Mouse (Mus musculus): ENCODE measurements around the gene Pdxdc1. TPM values are rescaled to one million over a fixed set of nuclear protein-coding genes. Genes with fewer than 3 reads are reported as not detected.
"Not testable (repeated sequence)": the region's sequence is repeated elsewhere in the genome, so short reads cannot be mapped to it uniquely, and the experiment has no call there.

The Pdxdc1 gene
- polyA plus RNA-seq, 1 experiment from 2014 or later = 56.7 TPM

DNA sequence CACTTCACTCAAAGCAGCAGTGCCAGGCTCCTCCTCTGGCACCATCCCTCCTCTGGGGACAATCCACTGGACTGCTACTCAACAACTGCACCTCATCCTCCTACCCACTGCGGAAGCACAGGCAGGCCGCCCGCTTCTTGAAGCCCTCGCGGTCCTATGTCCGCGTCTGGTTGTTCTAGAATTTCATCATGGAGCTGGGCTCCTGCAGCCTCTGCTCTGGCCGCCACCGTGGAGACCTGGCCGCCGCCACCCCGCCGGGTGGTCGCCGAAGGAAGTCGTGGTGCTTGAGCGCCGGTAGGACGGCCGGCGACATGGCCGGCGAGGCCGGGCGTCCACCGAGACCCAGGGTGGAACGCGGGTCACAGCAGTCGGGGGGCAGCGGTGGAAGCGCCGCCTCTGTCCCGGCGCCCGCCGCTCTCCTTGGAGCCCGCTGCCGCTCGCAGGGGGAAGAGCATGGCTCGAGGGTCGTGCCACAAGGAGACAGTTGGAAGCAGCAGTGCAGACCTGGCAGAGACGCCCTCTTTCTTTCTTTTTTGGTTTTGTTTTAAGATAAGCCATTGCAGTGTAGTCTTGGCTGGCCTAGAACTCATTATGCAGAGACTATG, 34.9 kb downstream of the Pdxdc1 start:
- peaks cover 10% of the 10 kb centered on the region for H3K36me3 ChIP-seq (ENCODE audit: poor library complexity, severe bottlenecking)
- no peak overlapping the region for H3K27ac ChIP-seq
- peak overlapping the region; percentile 58; the same call in 1 of the 2 replicates for H3K9ac ChIP-seq
- H3K4me1 ChIP-seq = peaks cover 9% of the 10 kb centered on the region; the same call in 1 of the 2 replicates
- H3K27me3 ChIP-seq = no peaks in the 10 kb centered on the region
- H3K4me3 ChIP-seq = peak overlapping the region; percentile 25
- H3K9me3 ChIP-seq (replicated peaks) = no peaks in the 10 kb centered on the region
- peak overlapping the region; percentile 56 for H3K4me2 ChIP-seq
- 12% methylated on average over 34 of the region's 42 CpGs for WGBS
- peak; percentile 55; the same call in 1 of the 2 replicates for ATAC-seq

DNA sequence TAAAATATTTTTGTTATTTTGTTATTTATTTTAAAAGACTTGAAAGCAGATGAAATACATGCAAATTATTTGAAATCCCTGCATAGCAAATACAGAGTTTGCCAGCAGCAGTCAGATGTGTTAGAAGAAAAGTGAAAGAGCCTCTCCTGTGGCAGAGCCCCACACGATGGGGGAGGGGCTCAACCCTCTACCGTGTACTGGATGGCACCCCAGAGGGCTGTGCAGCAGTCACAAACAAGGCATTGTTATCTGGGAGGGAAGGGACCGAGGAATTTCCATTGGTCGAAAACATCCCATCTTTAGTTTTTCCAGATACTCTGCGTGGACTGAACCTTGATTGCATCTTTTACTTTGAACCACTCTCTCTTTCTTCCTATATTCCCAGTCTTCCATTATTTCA, 35.5 kb downstream of the Pdxdc1 start:
- Histone ChIP-seq H3K4me2 (peak overlapping the region; percentile 56; the same call in 1 of the 2 replicates), H3K36me3 (ENCODE audit: poor library complexity, severe bottlenecking) (peaks cover 16% of the 10 kb centered on the region)
- not testable (repeated sequence) for H3K27me3 ChIP-seq; H3K4me3 ChIP-seq; H3K4me1 ChIP-seq; H3K27ac ChIP-seq; H3K9ac ChIP-seq; H3K9me3 ChIP-seq (replicated peaks)
- ATAC-seq = peak; percentile 69; the same call in 1 of the 2 replicates
- WGBS = 12% methylated on average over 5 of the region's 5 CpGs

DNA sequence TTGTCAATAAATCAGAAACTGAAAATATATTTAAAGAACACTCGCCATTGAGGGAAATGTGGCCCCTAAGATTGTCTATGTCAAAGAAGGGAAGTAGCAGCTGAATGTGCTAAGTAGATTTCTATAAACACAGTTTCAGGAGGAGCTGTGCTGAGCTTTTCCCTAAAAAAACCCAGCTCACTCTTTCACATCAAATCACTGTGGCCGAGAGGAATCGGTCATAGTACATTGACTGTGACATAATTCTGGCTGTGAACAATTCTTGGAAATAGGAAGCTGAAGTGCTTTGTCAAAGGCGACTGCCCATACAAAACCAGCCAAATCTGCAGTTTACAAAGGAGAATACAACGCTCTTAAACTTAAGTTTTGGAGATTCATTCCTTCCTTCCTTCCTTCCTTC, 36.3 kb downstream of the Pdxdc1 start:
- no peaks in the 10 kb centered on the region for H3K27me3 ChIP-seq
- peaks cover 9% of the 10 kb centered on the region; the same call in 1 of the 2 replicates for H3K4me1 ChIP-seq
- H3K9me3 ChIP-seq (replicated peaks) = no peaks in the 10 kb centered on the region
- H3K9ac ChIP-seq = no peak overlapping the region
- 85% methylated on average over 5 of the region's 5 CpGs for WGBS
- no peak overlapping the region for H3K4me2 ChIP-seq
- H3K4me3 ChIP-seq = no peak overlapping the region
- peaks cover 17% of the 10 kb centered on the region for H3K36me3 ChIP-seq (ENCODE audit: poor library complexity, severe bottlenecking)
- H3K27ac ChIP-seq = no peak overlapping the region
- no peak for ATAC-seq

DNA sequence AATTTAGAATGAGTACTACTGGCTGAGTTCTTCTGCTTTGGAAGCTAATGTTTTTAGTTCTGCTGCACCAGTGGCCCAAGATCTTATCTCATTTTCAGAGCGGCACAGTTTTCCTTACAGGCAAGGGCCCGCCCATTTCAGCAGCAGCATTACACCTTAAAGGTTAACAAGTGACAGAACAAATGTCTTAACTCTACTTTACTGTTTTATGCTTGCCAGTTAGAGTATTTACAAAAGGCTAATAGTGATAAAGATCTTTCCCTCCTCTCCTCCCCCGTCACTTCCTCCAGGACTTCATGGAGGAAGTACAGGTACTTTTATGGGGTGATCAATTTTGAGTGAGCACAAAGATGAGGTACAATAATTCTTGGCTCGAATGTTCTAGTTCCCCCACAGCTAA, 36.9 kb downstream of the Pdxdc1 start:
- 90% methylated on average over 4 of the region's 4 CpGs for WGBS

DNA sequence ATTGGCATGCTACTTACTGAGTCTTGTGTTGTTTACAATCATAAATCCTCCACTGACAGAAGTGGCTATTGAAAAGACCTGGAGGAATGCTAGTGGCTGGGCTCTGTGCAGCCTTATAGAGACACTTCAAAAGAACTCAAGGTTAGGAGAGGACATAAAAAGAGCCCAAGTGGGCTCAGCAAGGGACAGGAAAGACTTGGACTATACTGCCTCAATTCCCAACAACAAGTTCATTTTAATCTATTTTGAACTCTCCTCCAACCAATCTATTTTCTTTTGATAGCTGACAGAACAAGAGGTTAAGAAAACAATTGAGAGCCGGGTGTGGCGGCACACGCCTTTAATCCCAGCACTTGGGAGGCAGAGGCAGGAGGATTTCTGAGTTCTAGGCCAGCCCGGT, 49.0 kb downstream of the Pdxdc1 start:
- H3K4me2 ChIP-seq = no peak overlapping the region
- H3K4me1 ChIP-seq = no peaks in the 10 kb centered on the region
- no peak overlapping the region for H3K4me3 ChIP-seq
- WGBS = 93% methylated on average over 4 of the region's 4 CpGs
- no peak overlapping the region for H3K9ac ChIP-seq
- H3K9me3 ChIP-seq (replicated peaks) = no peaks in the 10 kb centered on the region
- no peaks in the 10 kb centered on the region for H3K27me3 ChIP-seq
- ATAC-seq = no peak
- peaks cover 35% of the 10 kb centered on the region for H3K36me3 ChIP-seq (ENCODE audit: poor library complexity, severe bottlenecking)
- no peak overlapping the region for H3K27ac ChIP-seq

More for the DNA sequence above, 36.9 kb downstream of the Pdxdc1 start:
- Histone ChIP-seq H3K27ac (no peak overlapping the region), H3K9me3 (replicated peaks) (no peaks in the 10 kb centered on the region), H3K4me3 (no peak overlapping the region), H3K27me3 (no peaks in the 10 kb centered on the region), H3K4me2 (no peak overlapping the region), H3K9ac (no peak overlapping the region), H3K4me1 (peaks cover 9% of the 10 kb centered on the region; the same call in 1 of the 2 replicates), H3K36me3 (ENCODE audit: poor library complexity, severe bottlenecking) (peaks cover 17% of the 10 kb centered on the region)
- ATAC-seq = no peak

DNA sequence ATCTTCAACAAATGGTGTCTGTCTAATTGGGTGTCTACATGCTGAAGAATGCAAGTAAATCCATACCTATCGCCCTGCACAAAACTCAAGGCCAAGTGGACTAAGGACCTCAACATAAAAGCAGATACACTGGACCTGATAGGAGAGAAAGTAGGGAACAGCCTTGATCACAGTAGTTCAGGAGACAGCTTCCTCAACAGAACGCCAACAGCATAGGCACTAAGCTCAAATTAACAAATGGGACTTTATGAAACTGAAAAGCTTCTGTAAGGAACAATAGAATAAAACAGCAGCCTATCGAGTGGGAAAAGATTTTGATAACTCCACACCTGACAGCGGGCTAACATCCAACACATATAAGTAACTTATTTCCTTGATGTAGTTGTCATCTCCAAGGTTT, 51.5 kb downstream of the Pdxdc1 start:
- H3K27me3 ChIP-seq = no peaks in the 10 kb centered on the region
- no peak overlapping the region for H3K4me3 ChIP-seq
- no peak for ATAC-seq
- WGBS = 94% methylated on average over 4 of the region's 4 CpGs
- no peaks in the 10 kb centered on the region for H3K4me1 ChIP-seq
- H3K9ac ChIP-seq = no peak overlapping the region
- no peaks in the 10 kb centered on the region for H3K9me3 ChIP-seq (replicated peaks)
- H3K27ac ChIP-seq = no peak overlapping the region
- peaks cover 32% of the 10 kb centered on the region for H3K36me3 ChIP-seq (ENCODE audit: poor library complexity, severe bottlenecking)
- H3K4me2 ChIP-seq = no peak overlapping the region

DNA sequence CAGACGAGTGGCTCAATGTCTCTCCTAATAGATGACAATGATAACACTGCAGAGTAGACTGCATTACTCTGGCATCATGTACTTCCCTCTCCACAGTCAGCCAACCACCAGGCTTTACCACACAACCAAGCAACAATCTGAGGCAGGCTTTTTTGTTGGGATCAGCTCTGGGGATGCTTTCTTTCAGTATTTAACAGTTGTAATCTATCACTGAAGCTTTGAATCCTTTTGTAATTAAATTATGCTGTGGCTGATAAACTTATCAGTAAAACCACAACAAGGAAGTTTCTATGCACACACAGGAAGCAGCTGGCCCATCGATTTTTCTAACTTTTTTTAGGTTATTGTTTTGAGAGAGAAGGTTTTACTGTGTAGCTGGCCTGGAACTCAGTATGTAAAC, 54.6 kb downstream of the Pdxdc1 start:
- H3K9ac ChIP-seq = no peak overlapping the region
- 86% methylated on average over 2 of the region's 2 CpGs for WGBS
- H3K27me3 ChIP-seq = no peaks in the 10 kb centered on the region
- no peak overlapping the region for H3K4me2 ChIP-seq
- no peaks in the 10 kb centered on the region for H3K9me3 ChIP-seq (replicated peaks)
- no peak for ATAC-seq
- no peaks in the 10 kb centered on the region for H3K4me1 ChIP-seq
- H3K36me3 ChIP-seq (ENCODE audit: poor library complexity, severe bottlenecking) = peaks cover 43% of the 10 kb centered on the region
- no peak overlapping the region for H3K4me3 ChIP-seq
- no peak overlapping the region for H3K27ac ChIP-seq

DNA sequence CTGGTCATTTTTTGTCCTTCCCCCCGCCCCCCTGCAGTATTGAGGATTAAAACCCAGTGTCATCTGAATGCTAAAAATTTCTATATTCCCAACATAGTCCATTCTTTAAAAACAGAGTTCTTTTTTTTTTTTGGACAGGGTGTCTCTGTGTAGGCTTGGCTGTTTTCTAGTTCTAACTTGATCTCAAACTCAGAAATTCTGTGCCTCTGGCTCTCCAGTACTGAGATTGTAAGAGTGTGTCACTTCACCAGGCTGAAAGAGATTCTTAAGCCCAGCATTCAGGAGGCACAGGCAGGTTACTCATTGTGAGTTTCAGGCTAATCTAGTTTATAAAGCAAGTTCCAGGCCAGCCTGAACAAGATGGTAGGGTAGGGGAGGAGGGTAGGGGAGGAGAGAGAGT, 56.3 kb downstream of the Pdxdc1 start:
- H3K4me2 ChIP-seq = no peak overlapping the region
- no peaks in the 10 kb centered on the region for H3K9me3 ChIP-seq (replicated peaks)
- WGBS = 89% methylated on average over 1 of the region's 1 CpGs
- no peak for ATAC-seq
- H3K9ac ChIP-seq = no peak overlapping the region
- H3K27me3 ChIP-seq = no peaks in the 10 kb centered on the region
- H3K36me3 ChIP-seq (ENCODE audit: poor library complexity, severe bottlenecking) = peaks cover 44% of the 10 kb centered on the region
- H3K27ac ChIP-seq = no peak overlapping the region
- no peaks in the 10 kb centered on the region for H3K4me1 ChIP-seq
- H3K4me3 ChIP-seq = no peak overlapping the region

DNA sequence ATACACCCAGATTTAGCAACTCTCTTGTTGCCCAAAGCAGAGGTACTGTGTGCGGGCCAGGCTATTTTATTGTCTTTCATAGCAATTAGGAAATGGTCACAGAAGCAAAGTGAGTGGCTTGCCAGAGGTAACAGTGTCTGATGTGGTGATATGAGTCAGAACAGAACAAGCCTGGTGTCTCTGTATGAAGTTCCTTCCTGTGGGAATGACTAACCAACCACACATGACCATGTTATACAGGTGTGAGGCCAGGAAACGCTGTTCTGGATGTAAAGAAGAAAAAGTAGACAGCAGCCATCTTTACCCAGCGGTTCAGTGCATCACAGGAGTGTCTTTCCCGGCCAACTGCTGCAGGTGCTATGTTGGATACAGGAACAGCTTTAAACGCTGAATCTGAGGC, 57.9 kb downstream of the Pdxdc1 start:
- no peaks in the 10 kb centered on the region for H3K9me3 ChIP-seq (replicated peaks)
- 93% methylated on average over 5 of the region's 5 CpGs for WGBS
- H3K4me3 ChIP-seq = no peak overlapping the region
- H3K4me1 ChIP-seq = no peaks in the 10 kb centered on the region
- H3K4me2 ChIP-seq = no peak overlapping the region
- no peak overlapping the region for H3K9ac ChIP-seq
- H3K27me3 ChIP-seq = no peaks in the 10 kb centered on the region
- peaks cover 56% of the 10 kb centered on the region for H3K36me3 ChIP-seq (ENCODE audit: poor library complexity, severe bottlenecking)
- no peak for ATAC-seq
- no peak overlapping the region for H3K27ac ChIP-seq

DNA sequence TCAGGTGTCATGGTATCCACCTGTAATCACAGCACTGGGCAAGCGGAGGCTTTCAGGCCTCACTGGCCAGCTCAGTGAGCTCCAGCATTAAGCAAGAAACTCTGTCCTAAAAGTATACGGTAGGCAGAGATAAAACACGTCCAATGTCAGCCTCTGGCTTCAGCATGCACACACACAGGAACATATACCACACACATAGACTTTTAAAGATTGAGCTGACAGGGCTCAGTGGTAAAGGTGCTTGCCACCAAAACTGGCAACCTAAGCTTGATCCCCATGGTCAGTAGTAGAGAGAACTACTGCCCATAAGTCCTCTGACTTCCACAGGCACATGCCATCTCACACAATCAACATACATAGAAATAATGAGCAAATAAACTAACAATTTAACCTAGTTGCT, 62.0 kb downstream of the Pdxdc1 start:
- H3K27ac ChIP-seq = no peak overlapping the region

DNA sequence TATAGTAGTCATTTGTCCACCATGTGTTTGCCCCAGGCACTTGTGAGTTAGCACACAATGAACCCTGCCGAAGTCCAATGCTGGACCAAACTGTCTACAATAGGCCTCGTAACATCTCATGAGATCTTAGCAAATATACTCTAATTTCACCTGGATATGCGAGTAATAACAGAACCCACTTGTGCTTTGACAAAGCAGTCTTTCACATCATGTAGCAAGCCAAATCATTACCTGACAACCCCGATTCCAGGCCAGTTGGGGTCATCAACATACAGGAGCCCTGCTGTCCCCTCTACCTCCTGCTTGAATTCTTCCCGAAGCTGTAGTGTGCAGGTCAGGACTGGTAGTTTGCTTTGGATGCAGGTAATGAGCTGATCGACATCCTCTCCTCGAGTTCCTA, 62.9 kb downstream of the Pdxdc1 start:
- H3K4me1 ChIP-seq = no peaks in the 10 kb centered on the region
- H3K36me3 ChIP-seq (ENCODE audit: poor library complexity, severe bottlenecking) = peaks cover 87% of the 10 kb centered on the region
- WGBS = 91% methylated on average over 7 of the region's 7 CpGs

More for the DNA sequence above, 62.0 kb downstream of the Pdxdc1 start:
- Histone ChIP-seq H3K4me3 (no peak overlapping the region), H3K4me1 (no peaks in the 10 kb centered on the region), H3K36me3 (ENCODE audit: poor library complexity, severe bottlenecking) (peaks cover 87% of the 10 kb centered on the region), H3K9me3 (replicated peaks) (no peaks in the 10 kb centered on the region), H3K27me3 (no peaks in the 10 kb centered on the region), H3K9ac (no peak overlapping the region), H3K4me2 (no peak overlapping the region)
- WGBS = 95% methylated on average over 3 of the region's 3 CpGs
- ATAC-seq = no peak

DNA sequence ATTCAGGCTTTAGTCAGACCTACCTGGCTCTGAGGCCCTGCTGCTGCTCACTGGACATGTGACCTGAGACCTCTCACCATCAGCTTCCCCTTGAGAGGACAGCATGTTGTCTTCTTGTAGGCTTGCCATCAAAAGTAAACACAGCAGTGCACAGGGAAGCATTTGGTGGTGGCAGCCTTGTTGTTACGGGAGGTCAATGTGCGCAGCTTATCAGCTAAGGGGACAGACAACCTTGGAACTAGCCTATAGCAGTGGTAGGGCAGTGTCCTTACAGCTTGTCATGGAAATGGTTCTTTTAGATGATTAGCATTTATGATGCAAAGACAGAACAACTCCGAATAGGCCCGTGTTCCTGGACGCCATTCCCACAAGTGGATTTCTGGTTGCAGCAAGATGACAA, 68.5 kb downstream of the Pdxdc1 start:
- Histone ChIP-seq H3K36me3 (ENCODE audit: poor library complexity, severe bottlenecking) (peaks cover 96% of the 10 kb centered on the region), H3K9ac (no peak overlapping the region), H3K4me1 (no peaks in the 10 kb centered on the region), H3K4me3 (no peak overlapping the region), H3K27ac (no peak overlapping the region), H3K4me2 (no peak overlapping the region), H3K27me3 (no peaks in the 10 kb centered on the region), H3K9me3 (replicated peaks) (no peaks in the 10 kb centered on the region)
- whole genome bisulfite sequencing = 97% methylated on average over 5 of the region's 5 CpGs
- no peak for ATAC-seq

More for the DNA sequence above, 62.9 kb downstream of the Pdxdc1 start:
- H3K27ac ChIP-seq = no peak overlapping the region
- H3K27me3 ChIP-seq = no peaks in the 10 kb centered on the region
- H3K9me3 ChIP-seq (replicated peaks) = no peaks in the 10 kb centered on the region
- no peak overlapping the region for H3K9ac ChIP-seq
- no peak overlapping the region for H3K4me2 ChIP-seq
- ATAC-seq = no peak
- no peak overlapping the region for H3K4me3 ChIP-seq

DNA sequence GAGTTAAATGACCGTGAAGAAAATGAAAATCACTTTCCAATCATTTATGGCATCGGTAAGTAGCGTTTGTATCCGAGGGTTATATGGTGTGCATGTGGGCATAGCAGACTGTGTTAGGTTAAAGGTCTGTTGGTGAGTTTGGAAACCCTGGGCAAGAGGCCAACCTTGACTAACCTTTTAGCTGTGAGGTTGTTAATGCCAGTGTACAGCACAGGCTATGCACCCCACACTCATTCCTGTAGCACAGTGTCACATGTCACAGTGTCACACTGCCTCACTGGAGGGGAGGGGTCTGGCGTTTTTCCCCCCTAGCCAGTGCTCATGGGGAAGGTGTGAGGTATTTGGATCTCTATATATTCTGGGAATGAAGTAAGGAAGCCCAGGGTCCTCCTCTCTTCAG, 71.3 kb downstream of the Pdxdc1 start:
- WGBS = 87% methylated on average over 5 of the region's 5 CpGs
- peaks cover 97% of the 10 kb centered on the region for H3K36me3 ChIP-seq (ENCODE audit: poor library complexity, severe bottlenecking)
- no peaks in the 10 kb centered on the region for H3K27me3 ChIP-seq
- H3K9ac ChIP-seq = no peak overlapping the region
- no peak for ATAC-seq
- no peaks in the 10 kb centered on the region for H3K9me3 ChIP-seq (replicated peaks)
- H3K4me2 ChIP-seq = no peak overlapping the region
- H3K27ac ChIP-seq = no peak overlapping the region
- H3K4me3 ChIP-seq = no peak overlapping the region
- H3K4me1 ChIP-seq = no peaks in the 10 kb centered on the region

Data from forebrain, embryonic 13.5 days (tissue).